ENCODE assay signal across 8 mouse cellular contexts in the genomic region with DNA sequence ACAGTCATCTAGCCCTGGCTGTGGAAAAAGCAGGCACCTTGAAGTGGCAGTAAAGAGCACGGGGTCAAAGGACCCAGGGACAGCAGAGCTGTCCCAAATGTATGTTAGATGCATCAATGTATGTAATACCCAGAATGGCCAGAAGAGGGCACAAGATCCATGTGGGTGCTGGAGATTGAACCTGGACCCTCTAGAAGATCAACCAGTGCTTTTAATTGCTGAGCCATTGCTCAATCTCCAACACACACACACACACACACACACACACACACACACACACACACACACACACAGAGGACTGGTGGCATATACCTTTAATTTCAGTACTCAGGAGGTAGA. TPM values are rescaled to one million over a fixed set of nuclear protein-coding genes. Genes with fewer than 3 reads are reported as not detected.
DNase-seq lines count a peak whose midpoint lies in the region; ATAC-seq and TF ChIP-seq lines count a peak whose summit lies in the region.

No protein-coding gene starts in this region.

- no peaks in the 10 kb centered on the region for H3K36me3 ChIP-seq in forebrain, embryonic 10.5 days (replicated peaks)
- no peaks in the 10 kb centered on the region for H3K36me3 ChIP-seq in forebrain, embryonic 15.5 days
- H3K36me3 ChIP-seq in lung, embryonic 14.5 days (ENCODE audit: insufficient read depth), result no peaks in the 10 kb centered on the region

- 55% methylated on average over 1 of the region's 1 CpGs for WGBS in forebrain, embryonic 10.5 days
- 31% methylated on average over 1 of the region's 1 CpGs for WGBS in forebrain, embryonic 15.5 days
- 30% methylated on average over 1 of the region's 1 CpGs for WGBS in lung, embryonic 14.5 days
- 13% methylated on average over 1 of the region's 1 CpGs for WGBS in bone marrow, adult 2 months

- H3K27ac ChIP-seq in forebrain, embryonic 10.5 days, result no peak overlapping the region
- no peak overlapping the region for H3K27ac ChIP-seq in forebrain, embryonic 15.5 days (replicated peaks)
- no peak overlapping the region for H3K27ac ChIP-seq in lung, embryonic 14.5 days (ENCODE audit: low read depth)
- no peak overlapping the region for H3K27ac ChIP-seq in bone marrow, adult 2 months (ENCODE audit: control insufficient read depth, insufficient read depth, low read depth, low read length, poor library complexity)

- no peak for TF ChIP-seq POLR2A in bone marrow, adult 2 months (IDR thresholded peaks at IDR 0.05; ENCODE audit: borderline replicate concordance, control insufficient read depth, low read depth, low read length)

- no peak overlapping the region for H3K4me3 ChIP-seq in forebrain, embryonic 10.5 days
- H3K4me3 ChIP-seq in forebrain, embryonic 15.5 days, result no peak overlapping the region
- H3K4me3 ChIP-seq in lung, embryonic 14.5 days (ENCODE audit: low read depth, low read length), result no peak overlapping the region
- H3K4me3 ChIP-seq in bone marrow, adult 2 months (replicated peaks; ENCODE audit: control insufficient read depth, low read depth, low read length), result no peak overlapping the region

- no peak overlapping the region for H3K9ac ChIP-seq in forebrain, embryonic 15.5 days (replicated peaks)
- H3K9ac ChIP-seq in lung, embryonic 14.5 days, result no peak overlapping the region

- H3K4me1 ChIP-seq in forebrain, embryonic 10.5 days, result peaks cover 9% of the 10 kb centered on the region; the same call in 1 of the 2 replicates
- H3K4me1 ChIP-seq in forebrain, embryonic 15.5 days, result no peaks in the 10 kb centered on the region
- no peaks in the 10 kb centered on the region for H3K4me1 ChIP-seq in lung, embryonic 14.5 days (ENCODE audit: insufficient read depth)
- no peaks in the 10 kb centered on the region for H3K4me1 ChIP-seq in bone marrow, adult 2 months (ENCODE audit: control insufficient read depth, insufficient read depth, low read length)

- ATAC-seq in forebrain, embryonic 15.5 days (replicated peaks), result no peak
- ATAC-seq in lung, embryonic 14.5 days (ENCODE audit: insufficient read depth), result no peak

- no peak overlapping the region for H3K4me2 ChIP-seq in forebrain, embryonic 15.5 days (replicated peaks)
- H3K4me2 ChIP-seq in lung, embryonic 14.5 days, result no peak overlapping the region

- no peaks in the 10 kb centered on the region for H3K27me3 ChIP-seq in forebrain, embryonic 10.5 days (ENCODE audit: poor library complexity, severe bottlenecking)
- H3K27me3 ChIP-seq in forebrain, embryonic 15.5 days, result no peaks in the 10 kb centered on the region
- no peaks in the 10 kb centered on the region for H3K27me3 ChIP-seq in lung, embryonic 14.5 days (ENCODE audit: insufficient read depth, low read length)

- peak; percentile 69 for TF ChIP-seq CTCF in lung, embryonic 14.5 days (IDR thresholded peaks at IDR 0.05; ENCODE audit: low read depth)
- TF ChIP-seq CTCF in bone marrow, adult 2 months (IDR thresholded peaks at IDR 0.05; ENCODE audit: control insufficient read depth, insufficient read depth, low read length), result peak; percentile 32; the same call in 1 of the 2 replicates

- H3K9me3 ChIP-seq in forebrain, embryonic 10.5 days, result no peaks in the 10 kb centered on the region
- H3K9me3 ChIP-seq in forebrain, embryonic 15.5 days, result no peaks in the 10 kb centered on the region
- no peaks in the 10 kb centered on the region for H3K9me3 ChIP-seq in lung, embryonic 14.5 days (ENCODE audit: low read depth, low read length)

- peak; percentile 23 for DNase-seq in forebrain, embryonic 10.5 days (ENCODE audit: extremely low spot score, low spot score)
- DNase-seq in lung, embryonic 14.5 days, result peak; percentile 74
- DNase-seq in lung, postnatal 25 days (ENCODE audit: low spot score), result no peak
- peak; percentile 36 for DNase-seq in lung, postnatal 10 days
- no peak for DNase-seq in urinary bladder, adult 2 months (ENCODE audit: low spot score)
- no peak for DNase-seq in natural killer cell, adult 2 months (ENCODE audit: low spot score in 2 of 2)

RNA-seq across cellular contexts. Expression of a gene that starts 34.6 kb away (rescaled TPM):
- 67.8 and 70.1 TPM in 2 replicates for polyA plus RNA-seq in forebrain, embryonic 10.5 days (2016; fragmentation: Nextera tagmentation; extraction: Ambion mirVana)
- polyA plus RNA-seq in forebrain, embryonic 15.5 days (2015; fragmentation: Nextera tagmentation; extraction: Ambion mirVana), result 101 and 116 TPM in 2 replicates
- 69.9 and 71.3 TPM in 2 replicates for polyA plus RNA-seq in lung, embryonic 14.5 days (2014; fragmentation: Nextera tagmentation; extraction: Ambion mirVana)
- polyA plus RNA-seq in bone marrow, adult 2 months (2011; ENCODE audit: insufficient read depth, insufficient read length, low replicate concordance, missing spikeins), result 2.3 and 4.5 TPM in 2 replicates
- polyA plus RNA-seq in urinary bladder, adult 2 months (2012; rRNA removed), result 33.2 and 43.1 TPM in 2 replicates

Comparison
In these comparisons a context has a peak if more than half of its experiments do, and no peak if none do; other contexts are left out.
1. DNase-seq: peak in forebrain, embryonic 10.5 days (single experiment), lung, embryonic 14.5 days (single experiment) and lung, postnatal 10 days (single experiment); none in lung, postnatal 25 days (single experiment), urinary bladder, adult 2 months (single experiment) and natural killer cell, adult 2 months (0 of 2).